Mouse (Mus musculus): ENCODE measurements at regions not wholly inside any gene's neighbourhood (a gene's known extent, or its start where the extent isn't known, plus 50 kb on each side); places are given as distances from the start of the nearest gene placed in this dataset.
A peak's percentile ranks its signal among the peaks of the same experiment; 100 is the strongest.

DNA sequence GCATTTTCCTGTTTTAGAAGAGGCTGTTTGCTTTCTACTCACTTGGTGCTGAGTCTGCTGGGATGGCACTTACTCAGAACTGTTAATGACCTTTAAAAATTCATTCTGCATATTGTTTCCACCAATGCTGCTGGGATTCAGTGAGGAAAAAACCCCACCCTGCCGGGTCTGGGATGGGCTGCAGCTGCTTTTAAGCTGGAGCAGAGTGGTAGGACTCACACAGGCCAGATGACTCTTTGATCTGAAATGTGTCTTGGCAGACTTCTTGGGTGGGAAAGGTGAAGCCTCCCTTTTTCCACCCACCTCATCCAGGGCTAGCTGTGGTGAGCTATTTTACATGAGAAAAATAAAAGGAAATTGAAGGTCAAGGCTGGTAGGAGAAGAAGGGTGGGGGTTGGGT, 56.4 kb upstream of the Ddhd1 start:
- no peak for DNase-seq

DNA sequence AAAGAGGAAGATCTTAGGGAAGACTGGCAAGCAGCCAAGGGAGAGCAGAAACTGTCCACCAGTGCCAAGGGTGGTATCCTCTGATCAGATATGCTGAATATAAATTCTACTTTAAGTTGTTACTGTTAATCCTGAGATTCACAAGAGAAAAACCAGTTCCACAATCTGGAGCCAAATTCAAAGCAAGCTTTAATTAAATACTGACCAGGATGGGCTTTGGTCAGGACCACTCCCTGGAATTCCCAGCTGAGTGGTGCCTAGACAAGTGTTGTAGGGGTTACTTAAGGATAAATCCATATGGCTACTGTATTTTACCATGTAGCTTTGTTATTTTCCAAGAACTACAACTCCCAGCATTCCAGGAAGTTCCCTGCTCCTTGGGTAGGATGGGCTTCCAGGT, 56.8 kb upstream of the Ddhd1 start:
- DNase-seq = no peak

DNA sequence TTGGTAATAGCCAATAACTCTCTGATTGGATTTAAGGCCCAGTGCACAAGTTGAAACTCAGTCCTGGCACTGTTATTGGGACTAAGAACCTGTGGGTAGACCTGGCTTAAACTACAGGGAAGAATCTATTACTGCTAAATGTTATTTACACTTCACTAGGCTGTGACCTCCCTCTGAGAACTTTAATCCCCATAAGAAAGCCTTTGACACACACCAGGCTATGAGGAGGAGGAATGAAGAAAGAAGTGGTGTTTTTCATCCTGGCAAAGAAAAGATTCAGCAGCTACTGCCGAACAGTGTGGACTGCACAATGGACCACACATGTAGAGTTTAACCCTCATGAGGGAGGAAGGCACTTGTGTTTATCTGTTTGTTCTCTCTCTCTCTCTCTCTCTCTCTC, 58.2 kb upstream of the Ddhd1 start:
- no peak for DNase-seq

DNA sequence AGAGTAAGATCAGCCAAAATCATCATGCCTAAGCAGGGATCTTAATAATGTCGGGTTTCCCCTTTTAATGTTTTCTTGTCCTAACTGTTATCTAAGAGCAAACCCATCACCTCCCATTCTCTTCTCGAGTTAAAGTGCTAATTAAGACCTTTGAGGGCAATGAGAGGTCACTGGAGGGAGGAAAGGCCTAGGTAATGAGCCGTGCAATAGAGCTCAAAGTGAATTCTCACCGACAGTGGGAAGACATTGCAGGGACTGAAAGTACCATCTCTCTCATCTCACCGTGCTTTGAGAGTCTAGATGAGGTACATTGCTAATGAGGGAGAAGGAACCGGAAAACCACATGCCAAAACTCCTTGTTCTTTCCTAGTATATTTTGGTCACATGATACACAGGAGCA, 64.9 kb upstream of the Ddhd1 start:
- no peak for DNase-seq

- no peak for DNase-seq
These were observed 66.4 kb upstream of the Ddhd1 start for GRCm38 (mm10) chr14:45724341-45724740.

GRCm38 (mm10) chr14:45734530-45735410, 76.8 kb upstream of the Ddhd1 start:
- DNase-seq = no peak

DNA sequence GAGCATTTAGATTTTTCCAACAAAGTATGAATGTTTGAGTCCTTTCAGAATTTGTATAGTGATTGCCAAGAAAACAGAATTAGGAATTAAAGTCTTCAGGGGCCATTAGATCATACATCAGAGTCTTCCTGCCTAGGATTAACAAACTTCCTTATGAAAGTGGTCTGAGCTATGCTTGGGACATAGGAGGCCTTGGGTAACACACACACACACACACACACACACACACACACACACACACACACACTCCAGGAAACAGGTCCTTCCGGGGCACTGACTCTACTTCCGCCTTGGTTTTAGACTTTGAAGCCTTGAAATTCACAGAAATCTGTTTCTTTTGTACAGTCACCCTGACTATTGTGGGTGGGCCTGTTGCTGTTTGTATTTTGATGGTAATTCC, 80.0 kb upstream of the Ddhd1 start:
- DNase-seq = no peak

GRCm38 (mm10) chr14:45739638-45740037, 81.7 kb upstream of the Ddhd1 start:
- peak; percentile 37 for DNase-seq

- DNase-seq = peak; percentile 42
These were observed 82.7 kb upstream of the Ddhd1 start for GRCm38 (mm10) chr14:45740662-45741061.

GRCm38 (mm10) chr14:45746176-45746575, 88.2 kb upstream of the Ddhd1 start:
- no peak for DNase-seq

DNA sequence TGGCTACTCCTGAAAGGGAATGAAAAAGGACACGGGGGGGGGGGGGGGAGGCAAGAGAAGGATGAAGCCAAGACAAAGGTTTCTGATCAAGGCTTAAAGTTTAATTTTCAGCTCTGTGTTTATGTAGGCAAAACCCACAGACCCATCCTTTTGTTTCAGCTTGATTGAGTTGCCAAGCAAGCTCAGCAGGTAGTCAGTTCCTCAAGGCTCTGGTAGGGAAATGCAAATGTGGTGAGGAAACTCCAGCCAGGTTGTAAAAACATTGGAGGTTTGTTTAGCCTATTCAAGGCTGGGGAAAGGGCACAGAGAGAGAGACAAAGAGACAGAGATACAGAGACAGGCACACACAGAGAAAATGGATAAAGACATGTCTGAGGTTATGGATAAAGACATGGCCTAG, 99.4 kb upstream of the Ddhd1 start:
- DNase-seq = no peak

- no peak for DNase-seq
These were observed 103.1 kb upstream of the Ddhd1 start for GRCm38 (mm10) chr14:45760890-45761680.

- DNase-seq = no peak
These were observed 106.3 kb upstream of the Ddhd1 start for GRCm38 (mm10) chr14:45764231-45764630.

GRCm38 (mm10) chr14:45766582-45766981, 108.6 kb upstream of the Ddhd1 start:
- DNase-seq = no peak

- peak; percentile 85 for DNase-seq
These were observed 114.8 kb upstream of the Ddhd1 start for GRCm38 (mm10) chr14:45772665-45773277.

- DNase-seq = no peak
These were observed 115.4 kb upstream of the Ddhd1 start for GRCm38 (mm10) chr14:45773326-45773725.

- no peak for DNase-seq
These were observed 123.9 kb upstream of the Ddhd1 start for GRCm38 (mm10) chr14:45781850-45782249.

GRCm38 (mm10) chr14:45794980-45795379, 137.0 kb upstream of the Ddhd1 start:
- DNase-seq = no peak

GRCm38 (mm10) chr14:45796665-45797319, 138.8 kb upstream of the Ddhd1 start:
- DNase-seq = no peak

DNA sequence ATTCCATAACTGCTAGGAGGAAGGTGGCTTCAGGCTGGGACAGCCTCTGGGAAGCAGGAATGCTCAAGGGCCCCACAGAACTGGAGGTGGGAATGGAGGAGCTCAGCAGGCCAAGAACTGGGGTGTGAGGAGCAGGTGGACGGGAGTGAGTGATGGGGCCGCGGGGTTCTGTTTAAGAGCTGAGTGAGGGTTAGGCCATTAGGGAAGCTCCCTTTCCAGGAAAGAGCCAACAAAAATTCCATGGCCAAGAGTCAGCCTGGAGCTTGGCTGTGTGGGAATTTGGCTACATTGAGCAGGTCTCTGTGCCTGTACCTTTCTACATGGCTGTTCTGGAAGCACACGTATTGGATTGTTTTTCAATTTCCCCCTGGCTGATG, 139.4 kb upstream of the Ddhd1 start:
- no peak for DNase-seq

- DNase-seq = no peak
These were observed 141.3 kb upstream of the Ddhd1 start for GRCm38 (mm10) chr14:45799286-45799685.

DNA sequence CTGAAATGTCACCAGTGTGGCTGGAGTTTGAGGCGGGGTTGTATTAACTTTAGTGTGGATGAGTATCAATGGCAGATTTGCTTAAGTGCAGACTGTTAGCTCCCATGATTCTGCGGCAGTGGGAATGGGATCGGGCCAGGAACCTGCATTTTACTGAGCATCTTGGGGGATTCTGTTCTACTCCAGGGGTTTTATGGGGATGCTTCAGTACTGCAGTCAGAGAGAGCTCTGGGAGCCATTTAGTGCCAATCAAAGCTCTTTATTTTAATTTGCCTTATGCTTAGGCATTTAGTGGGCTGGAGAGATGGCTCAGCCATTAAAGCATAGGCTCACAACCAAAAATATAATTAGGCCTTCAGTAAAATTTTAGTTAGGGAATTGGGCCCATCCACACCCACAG, 148.0 kb upstream of the Ddhd1 start:
- no peak for DNase-seq

- DNase-seq = no peak
These were observed 148.9 kb upstream of the Ddhd1 start for GRCm38 (mm10) chr14:45806726-45807280.
